Mouse (Mus musculus): ENCODE data around the gene Rab21.

The Rab21 gene

DNA sequence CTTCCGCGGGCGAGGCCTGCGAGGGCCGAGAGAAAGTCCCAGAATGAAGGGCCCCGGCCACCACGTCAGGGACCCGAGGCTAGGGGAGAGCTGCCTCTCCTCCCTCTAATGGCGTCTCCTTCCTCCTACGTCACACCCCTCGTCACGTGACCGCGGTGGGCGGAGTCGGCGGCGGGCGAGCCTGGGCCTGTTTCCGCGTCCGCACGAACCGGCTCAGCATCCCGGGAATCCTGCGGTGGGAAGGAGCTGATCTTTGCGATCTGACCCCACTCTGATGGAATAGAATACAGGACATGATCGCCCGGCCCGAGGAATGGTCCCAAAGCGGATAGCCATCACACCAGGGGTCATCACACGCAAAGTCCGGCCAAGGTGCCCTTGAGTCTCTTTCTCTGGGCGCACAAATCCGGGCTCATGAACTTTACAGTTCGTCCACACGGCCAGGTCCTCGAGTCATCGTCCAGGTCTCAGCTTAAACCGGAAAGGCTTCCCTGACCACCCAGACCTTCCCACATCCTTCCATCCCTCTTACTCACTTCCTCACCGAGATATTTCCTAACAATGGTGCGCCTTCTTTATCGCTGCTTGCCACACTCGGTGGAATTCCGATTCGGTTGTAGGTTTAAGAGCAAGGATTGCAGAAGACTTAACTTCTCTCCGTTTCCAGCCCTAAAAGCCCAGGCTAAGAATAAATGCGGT, at the start of gene Rab21:
Rab21 (minus strand) TSS at position 122 of the 699 bp plus-strand sequence.
- DNase-seq (ENCODE audit: low spot score) = peak; percentile 94

DNA sequence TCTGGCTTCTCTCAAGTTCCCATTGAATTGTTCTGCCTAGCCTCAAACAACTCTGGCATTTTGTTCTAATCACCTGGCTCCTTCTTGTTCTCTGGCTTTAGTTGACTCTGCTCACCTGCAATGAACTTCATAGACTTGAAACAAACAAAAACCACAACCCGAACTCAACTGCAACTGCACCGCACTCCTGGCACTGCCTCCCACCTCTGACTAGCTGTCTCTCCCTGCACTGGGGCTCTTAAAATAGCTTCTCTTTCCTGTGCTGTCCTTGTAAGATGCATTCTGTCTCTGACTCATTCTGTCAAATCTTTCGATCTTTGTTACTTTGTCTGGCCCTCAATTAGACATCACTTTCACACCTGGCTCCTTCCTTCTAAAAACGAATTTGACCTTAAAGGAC, 47.8 kb upstream of the Rab21 start:
- DNase-seq (ENCODE audit: low spot score) = peak; percentile 41

DNA sequence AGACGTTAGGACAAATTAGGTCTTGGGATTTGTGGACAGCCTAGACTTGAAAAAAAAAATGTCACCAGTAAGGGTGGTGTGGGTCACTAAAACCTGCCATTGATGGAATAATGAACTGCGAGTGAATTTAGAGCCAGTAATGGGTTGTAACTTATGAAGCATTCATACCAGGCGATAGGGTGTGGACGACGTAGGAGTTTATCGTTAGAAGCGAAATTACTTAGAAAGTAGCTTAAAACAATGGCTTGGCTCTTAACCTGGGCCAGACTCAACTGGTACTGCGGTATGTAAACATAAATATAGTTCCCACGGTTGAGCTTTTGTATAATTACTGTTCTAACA, 47.2 kb upstream of the Rab21 start:
- no peak for DNase-seq (ENCODE audit: low spot score)

DNA sequence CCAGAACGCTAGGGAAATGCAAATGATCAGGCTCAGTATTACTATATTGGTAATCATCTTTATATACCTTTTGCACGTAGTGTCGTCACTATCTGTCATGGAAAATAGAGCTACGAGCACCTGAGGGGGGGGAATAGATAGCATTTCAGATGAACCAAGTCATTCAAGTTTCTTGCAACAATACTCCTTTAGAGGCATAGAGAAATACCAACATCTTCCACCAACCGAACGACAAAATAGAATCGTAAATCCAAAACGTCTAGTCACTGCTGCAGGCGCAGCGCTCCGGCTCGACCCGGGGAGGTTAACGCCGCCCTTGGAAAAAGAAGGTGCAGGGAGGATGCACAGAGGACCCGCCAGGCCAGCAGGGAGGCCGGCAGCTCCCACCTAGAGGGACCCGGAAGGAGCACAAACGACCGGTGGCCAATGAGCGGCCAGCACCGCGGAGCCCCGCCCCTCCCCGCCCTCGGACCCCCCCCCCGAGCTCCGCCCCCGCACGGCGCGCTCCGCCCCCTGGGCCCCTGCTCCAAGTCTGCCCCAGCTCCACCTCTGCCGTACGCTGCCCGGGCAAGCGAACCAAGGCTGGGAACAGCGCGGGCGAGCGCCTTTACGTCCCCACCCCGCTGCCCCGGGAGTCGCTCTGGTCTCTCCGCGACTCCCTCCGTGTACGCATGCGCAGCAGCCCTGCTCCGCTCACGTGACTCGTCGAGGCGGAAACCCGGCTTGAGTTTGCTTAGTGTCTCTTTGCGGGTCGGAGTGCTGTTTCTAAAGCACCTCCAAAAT, 46.6 kb upstream of the Rab21 start, which contains the start of gene Tmem19:
Tmem19 (minus strand) TSS at position 662 of the 783 bp plus-strand sequence.
- DNase-seq (ENCODE audit: low spot score) = peak; percentile 95

GRCm38 (mm10) chr10:115359066-115359465, 43.7 kb upstream of the Rab21 start:
- DNase-seq (ENCODE audit: low spot score) = no peak

DNA sequence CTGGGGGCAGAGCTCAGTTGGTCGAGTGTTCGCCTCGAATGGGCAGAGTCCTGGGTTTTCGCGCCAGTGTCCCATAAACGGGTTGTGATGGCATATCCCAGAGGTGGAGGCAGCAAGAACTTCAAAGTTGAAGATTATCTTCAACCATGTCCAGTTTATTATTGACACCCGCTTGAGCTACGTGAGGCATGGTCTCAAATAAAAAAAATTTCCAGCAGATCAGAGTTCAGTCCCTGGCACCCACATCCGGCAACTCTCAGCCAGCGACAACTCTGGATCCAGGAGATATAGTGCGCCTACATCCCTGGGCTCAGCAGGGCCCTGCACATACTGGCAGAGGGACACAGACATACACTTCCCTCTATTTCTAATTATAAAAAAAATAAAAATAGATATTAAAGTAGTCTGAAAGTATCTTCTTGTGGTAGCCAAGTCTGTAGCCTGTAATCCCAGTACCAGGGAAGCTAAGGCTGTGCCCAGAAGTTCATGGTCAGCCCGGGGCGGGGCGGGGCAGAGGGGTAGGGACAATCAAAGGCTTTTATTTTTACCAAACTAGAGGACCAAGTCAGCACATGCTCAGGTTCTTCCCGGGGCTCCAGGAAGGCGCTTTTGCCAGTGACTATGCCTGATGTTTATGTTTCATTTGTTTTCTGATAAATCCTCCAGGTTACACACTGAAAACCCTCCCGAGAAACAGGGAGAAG, 43.0 kb upstream of the Rab21 start:
- no peak for DNase-seq (ENCODE audit: low spot score)

GRCm38 (mm10) chr10:115356106-115356505, 40.7 kb upstream of the Rab21 start:
- no peak for DNase-seq (ENCODE audit: low spot score)

DNA sequence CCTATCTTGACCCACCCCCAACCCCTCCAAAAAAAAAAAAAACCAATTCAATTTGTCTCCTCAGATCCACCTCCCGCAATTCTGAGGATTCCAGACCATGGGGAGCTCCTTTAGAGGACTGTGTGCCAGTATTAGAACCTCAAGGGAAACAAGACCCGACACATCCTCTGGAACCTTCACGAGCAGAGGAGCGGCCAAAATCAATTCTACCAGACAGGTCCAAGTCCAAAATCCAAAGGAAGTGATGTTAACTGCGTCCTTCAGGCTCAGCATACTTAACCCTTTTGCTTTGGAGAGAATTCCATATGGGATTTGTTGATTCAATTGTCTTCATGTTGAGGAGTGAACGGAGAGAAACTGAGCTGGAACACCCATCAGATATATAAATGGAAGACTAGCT, 39.6 kb upstream of the Rab21 start:
- no peak for DNase-seq (ENCODE audit: low spot score)

DNA sequence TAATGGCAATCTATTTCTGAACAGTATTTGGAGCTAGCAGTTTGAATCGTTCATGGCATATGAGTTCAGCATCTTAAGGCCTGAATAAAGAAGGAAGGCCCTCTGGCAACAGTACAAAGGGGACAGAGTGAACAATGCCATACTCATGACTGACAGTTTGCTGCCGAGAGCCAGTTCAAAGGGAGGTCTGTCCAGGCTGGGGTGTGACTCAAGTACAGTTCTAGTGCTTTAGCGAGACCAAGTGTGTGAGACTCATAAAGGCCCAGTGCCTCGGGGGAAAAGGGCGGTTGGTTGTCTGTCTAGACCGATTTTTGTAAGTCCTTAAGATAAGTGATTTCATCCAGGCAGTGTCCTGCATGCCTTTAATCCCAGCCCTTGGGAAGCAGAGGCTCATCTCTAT, 39.2 kb upstream of the Rab21 start:
- no peak for DNase-seq (ENCODE audit: low spot score)

DNA sequence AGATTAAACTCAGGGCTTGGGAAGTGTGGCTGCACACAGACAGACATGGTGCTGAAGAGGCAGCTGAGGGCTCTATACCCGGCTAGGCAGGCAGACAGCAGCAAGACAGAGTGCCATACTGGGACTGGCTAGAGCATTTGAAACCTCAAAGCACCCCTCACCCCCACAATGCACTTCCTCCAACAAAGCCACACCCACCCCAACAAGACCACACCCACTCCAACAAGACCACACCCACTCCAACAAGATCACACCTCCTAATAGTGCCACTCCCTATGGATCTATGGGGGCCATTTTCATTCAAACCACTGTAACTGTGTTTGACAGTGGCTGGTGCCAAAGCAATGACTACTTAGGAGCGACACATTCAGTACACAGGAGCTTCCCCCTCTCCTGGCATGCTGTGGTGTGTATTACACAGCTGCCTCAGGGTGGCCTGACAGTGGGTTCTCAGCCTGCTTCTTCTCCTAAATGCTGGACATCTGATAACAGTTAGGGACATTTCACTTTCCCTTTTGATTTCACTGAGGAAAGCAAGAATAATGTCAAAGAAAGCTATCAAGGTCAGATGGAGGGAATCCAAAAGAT, 35.5 kb upstream of the Rab21 start:
- DNase-seq (ENCODE audit: low spot score) = no peak

GRCm38 (mm10) chr10:115349509-115349908, 34.1 kb upstream of the Rab21 start:
- DNase-seq (ENCODE audit: low spot score) = no peak

- no peak for DNase-seq (ENCODE audit: low spot score)
Observed at GRCm38 (mm10) chr10:115349029-115349428, 33.6 kb upstream of the Rab21 start.

- no peak for DNase-seq (ENCODE audit: low spot score)
Observed at GRCm38 (mm10) chr10:115348131-115348530, 32.7 kb upstream of the Rab21 start.

DNA sequence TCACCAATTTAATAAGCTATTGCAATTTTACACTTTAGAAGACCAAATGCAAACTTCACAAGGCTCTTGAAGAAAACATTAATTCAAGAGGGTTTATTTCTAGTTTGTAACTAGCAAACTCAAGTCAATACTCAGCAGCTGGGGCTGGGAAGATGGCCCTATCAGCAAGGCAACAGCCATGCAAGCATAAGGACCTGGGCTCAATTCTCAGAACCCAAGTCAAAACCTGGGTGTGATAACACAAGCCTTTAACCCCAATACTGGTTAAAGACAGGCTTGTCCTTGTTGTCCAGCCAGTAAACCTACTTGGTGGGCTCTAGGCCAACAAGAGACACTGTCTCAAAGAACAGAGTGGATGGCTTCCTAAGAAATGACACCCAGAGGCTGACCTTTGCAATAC, 31.1 kb upstream of the Rab21 start:
- no peak for DNase-seq (ENCODE audit: low spot score)

- no peak for DNase-seq (ENCODE audit: low spot score)
Observed at GRCm38 (mm10) chr10:115342771-115343425, 27.5 kb upstream of the Rab21 start.

GRCm38 (mm10) chr10:115339820-115340328, 24.5 kb upstream of the Rab21 start:
- DNase-seq (ENCODE audit: low spot score) = no peak

DNA sequence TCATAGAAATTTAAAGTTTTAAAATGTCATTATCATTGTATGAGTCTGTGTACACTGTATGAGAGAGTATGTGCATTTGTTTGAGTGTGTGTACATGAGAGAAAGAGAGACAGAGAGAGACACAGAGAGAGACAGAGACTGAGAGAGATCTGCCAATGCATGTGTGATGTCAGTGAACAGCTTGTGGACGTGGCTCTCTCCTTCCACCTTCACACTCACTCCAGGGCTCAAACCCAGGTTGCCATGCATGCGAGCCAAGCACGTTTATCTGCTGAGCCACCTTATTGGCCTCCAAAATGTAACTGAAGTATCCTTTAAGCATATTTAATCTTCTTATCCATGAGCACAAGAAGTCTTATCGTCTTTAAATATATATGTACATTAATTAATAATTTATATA, 21.5 kb upstream of the Rab21 start:
- DNase-seq (ENCODE audit: low spot score) = no peak

GRCm38 (mm10) chr10:115333528-115333927, 18.1 kb upstream of the Rab21 start:
- DNase-seq (ENCODE audit: low spot score) = no peak

DNA sequence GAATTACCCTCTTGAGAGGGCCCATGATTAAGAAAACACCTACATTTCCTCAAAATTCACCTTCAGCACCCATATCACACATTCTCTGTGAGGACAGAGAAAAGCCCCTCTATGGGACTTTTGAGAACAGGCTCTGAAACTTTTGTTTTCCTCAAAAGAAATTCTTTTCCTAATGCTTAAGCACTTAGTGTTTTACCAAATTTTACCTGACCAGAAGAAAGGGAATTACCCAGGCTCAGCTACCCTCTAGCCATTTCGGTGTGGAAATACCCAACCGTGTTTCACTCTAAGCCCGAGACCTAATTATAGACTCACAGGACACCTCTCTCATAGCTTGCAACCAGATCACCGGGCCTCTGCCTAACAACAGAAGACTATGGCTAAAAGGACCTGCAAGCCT, 17.6 kb upstream of the Rab21 start:
- no peak for DNase-seq (ENCODE audit: low spot score)

DNA sequence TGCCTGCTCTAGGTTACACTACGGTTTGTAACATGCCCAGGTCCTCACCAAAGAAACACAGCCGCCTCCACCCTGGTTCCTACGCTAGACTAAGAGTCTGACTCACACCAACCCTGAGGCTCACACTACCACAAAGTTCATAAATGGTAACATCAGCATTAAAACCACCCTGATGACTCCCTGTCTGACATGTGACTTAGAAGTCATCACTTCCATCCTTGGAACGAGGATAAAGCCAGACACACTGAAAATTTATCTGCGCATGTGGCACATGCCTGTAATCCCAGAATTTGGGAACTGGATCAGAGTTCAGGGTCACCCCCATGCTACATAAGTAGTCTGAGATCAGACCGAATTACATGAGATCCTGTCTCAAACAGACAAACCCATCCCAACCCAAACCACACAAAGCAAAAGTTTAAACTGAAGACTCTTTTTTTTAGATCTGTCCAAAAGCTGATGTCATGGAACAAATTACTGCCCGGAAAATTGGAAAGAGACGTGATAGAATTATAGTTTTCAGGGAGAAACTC, 17.1 kb upstream of the Rab21 start:
- no peak for DNase-seq (ENCODE audit: low spot score)

- DNase-seq (ENCODE audit: low spot score) = no peak
Observed at GRCm38 (mm10) chr10:115329010-115329530, 13.7 kb upstream of the Rab21 start.

Data from T-cell, adult 2 months (primary cell).